Mouse (Mus musculus): ENCODE data around the gene Batf3. TPM values are rescaled to one million over a fixed set of nuclear protein-coding genes. Genes with fewer than 3 reads are reported as not detected.

The Batf3 gene
- 9.0 and 9.2 TPM in 2 replicates for polyA plus RNA-seq (2015; fragmentation: Nextera tagmentation; extraction: Ambion mirVana)

GRCm38 (mm10) chr1:191097802-191098747 lies at the start of gene Batf3:
Gene Batf3, plus strand, starts transcription at chr1:191097847.

GRCm38 (mm10) chr1:191062781-191063485 lies 34.7 kb upstream of the Batf3 start, which contains the start of the genes Tatdn3 and Nsl1:
Gene Tatdn3, minus strand, starts transcription at chr1:191062932.
Gene Nsl1, plus strand, starts transcription at chr1:191063012.

Other genes with a start within 250 kb of the Batf3 start
- gene Rps6kc1, start 186.1 kb upstream of the Batf3 start, polyA plus RNA-seq (2015; fragmentation: Nextera tagmentation; extraction: Ambion mirVana): 17.2 and 21.2 TPM in 2 replicates
- 35.8 and 36.3 TPM in 2 replicates for gene Angel2, start 172.7 kb upstream of the Batf3 start, polyA plus RNA-seq (2015; fragmentation: Nextera tagmentation; extraction: Ambion mirVana)
- gene Vash2, start 118.6 kb upstream of the Batf3 start, polyA plus RNA-seq (2015; fragmentation: Nextera tagmentation; extraction: Ambion mirVana): 37.8 and 41.8 TPM in 2 replicates
- gene Flvcr1, start 71.7 kb upstream of the Batf3 start, polyA plus RNA-seq (2015; fragmentation: Nextera tagmentation; extraction: Ambion mirVana): 9.5 and 9.7 TPM in 2 replicates
- not detected in 2 replicates for gene Spata45, start 61.2 kb upstream of the Batf3 start, polyA plus RNA-seq (2015; fragmentation: Nextera tagmentation; extraction: Ambion mirVana)
- gene Tatdn3, start 34.9 kb upstream of the Batf3 start, polyA plus RNA-seq (2015; fragmentation: Nextera tagmentation; extraction: Ambion mirVana): 17.6 and 19.2 TPM in 2 replicates
- gene Nsl1, start 34.8 kb upstream of the Batf3 start, polyA plus RNA-seq (2015; fragmentation: Nextera tagmentation; extraction: Ambion mirVana): 1.3 and 2.3 TPM in 2 replicates
- not detected in 2 replicates for gene Fam71a, start 67.0 kb downstream of the Batf3 start, polyA plus RNA-seq (2015; fragmentation: Nextera tagmentation; extraction: Ambion mirVana)
- gene Atf3, start 120.2 kb downstream of the Batf3 start, polyA plus RNA-seq (2015; fragmentation: Nextera tagmentation; extraction: Ambion mirVana): 1.3 and 2.1 TPM in 2 replicates
- gene Nenf, start 220.3 kb downstream of the Batf3 start, polyA plus RNA-seq (2015; fragmentation: Nextera tagmentation; extraction: Ambion mirVana): 204 and 207 TPM in 2 replicates
- gene Tmem206, start 228.1 kb downstream of the Batf3 start, polyA plus RNA-seq (2015; fragmentation: Nextera tagmentation; extraction: Ambion mirVana): 19.4 and 22.4 TPM in 2 replicates